Mouse (Mus musculus) liver (tissue): Measurements from ENCODE around the gene St6galnac6.

ENCODE experiments used
- DNase-seq: peaks from one replicate; pipeline ENCODE4 v3.0.0-alpha.2; 2020; ENCODE audit warnings: mixed read lengths

The St6galnac6 gene

GRCm38 (mm10) chr2:32620682-32621516, 21.4 kb downstream of the St6galnac6 start:
- DNase-seq: peak; percentile 42

GRCm38 (mm10) chr2:32621517-32621859, 22.0 kb downstream of the St6galnac6 start, which contains the start of gene Ak1:
Ak1 (plus strand) TSS chr2:32621758.
- no peak for DNase-seq

DNA sequence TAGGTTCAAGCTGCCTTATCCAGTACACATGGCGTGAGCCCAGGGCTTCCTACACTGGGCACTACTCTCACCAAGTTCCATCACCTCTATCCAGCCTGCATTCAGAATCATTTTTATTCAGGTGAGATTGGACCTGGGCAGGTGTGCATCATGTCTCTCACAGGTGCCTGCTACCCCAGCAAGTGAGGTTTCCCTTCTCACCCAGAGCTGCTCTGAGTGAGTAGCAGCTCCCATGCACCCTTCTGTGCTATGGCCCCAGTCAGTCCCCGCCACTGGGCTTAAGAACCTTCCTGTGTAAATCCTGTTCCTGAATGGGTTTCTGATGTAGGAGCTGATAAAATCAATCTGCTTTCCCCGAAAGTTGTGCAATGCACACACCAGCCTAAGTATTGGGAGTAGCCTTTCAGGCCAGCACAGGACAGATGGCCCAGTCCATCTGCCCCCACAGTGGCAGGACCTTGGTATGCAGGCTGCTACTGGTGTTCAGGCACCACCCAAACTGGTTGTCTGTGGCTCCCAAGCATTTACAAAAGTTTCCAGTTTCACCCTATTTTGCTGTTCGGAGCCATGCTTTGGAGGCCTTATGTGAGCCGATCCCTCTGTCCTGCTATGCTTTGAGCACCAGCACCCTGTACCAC, 24.7 kb downstream of the St6galnac6 start:
- no peak for DNase-seq

DNA sequence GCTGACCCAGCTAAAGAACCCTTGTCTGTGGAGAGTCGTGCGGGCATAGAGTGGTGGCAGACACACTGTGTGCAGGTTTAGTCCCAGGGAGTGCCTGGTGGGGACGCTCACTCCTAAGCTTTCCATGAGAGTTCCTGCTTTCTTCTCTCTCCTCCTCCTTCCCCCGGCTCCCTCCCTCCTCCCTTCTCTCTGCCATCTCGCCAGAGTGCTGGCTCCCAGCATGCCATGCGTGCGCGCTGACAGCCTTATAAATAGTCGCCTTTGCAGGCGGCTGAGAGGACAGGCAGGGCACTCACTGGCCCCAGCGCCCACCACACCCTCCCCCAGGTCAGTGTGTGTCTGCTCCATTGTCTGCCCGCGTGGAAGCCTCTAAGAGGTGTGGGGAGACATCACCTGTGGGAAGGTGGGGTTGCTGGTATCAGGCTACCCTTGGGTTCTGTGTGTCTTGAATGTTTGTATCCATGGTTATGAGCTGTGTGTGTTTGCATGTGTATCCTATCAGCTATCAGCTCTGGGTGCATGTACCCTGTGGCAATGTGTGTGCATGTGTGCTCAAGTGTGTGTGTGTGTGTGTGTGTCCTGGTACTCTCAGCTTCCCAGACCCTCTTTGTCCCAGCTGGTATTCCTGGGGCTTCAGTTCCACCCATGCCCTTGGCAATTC, 25.8 kb downstream of the St6galnac6 start:
- peak; percentile 62 for DNase-seq

DNA sequence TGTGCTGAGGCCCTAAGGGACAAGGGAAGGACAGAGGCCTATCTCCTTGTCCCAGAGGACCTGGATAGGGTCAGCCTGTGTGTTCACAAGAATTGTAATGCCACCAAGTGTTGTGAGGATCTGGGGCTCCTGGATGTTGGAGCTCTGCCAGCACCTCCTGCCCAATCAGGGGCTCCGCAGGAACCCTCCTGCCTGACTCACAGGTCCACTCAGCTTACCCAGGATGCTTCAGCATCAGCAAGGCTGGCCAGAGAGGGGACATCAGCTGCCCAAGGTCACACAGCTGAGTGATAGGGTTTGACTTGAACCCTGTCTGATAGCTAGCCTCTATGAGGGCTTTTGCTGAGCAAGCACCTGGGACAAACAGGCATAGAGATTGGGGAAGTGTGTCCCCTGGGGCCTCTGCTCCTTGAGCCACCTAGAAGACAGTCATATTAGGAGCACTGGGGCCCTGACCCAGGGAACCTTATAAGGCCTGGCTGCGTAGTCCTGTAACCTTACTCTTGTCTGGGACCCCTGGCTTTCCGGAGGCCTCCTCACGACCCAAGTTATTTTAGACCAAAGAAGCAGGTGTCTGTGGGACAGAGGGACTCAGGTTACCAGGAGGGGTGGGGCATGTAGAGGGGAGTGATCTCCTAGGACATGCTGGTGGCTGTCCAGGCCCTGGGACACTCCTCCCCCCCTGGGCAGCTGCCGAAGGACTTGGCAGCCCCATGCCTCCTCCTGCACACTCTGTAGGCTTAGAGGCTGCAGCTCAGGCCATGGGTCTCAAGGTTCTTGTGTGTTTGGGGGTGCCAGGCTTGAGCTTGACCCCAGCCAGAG, 26.6 kb downstream of the St6galnac6 start:
- DNase-seq: no peak

DNA sequence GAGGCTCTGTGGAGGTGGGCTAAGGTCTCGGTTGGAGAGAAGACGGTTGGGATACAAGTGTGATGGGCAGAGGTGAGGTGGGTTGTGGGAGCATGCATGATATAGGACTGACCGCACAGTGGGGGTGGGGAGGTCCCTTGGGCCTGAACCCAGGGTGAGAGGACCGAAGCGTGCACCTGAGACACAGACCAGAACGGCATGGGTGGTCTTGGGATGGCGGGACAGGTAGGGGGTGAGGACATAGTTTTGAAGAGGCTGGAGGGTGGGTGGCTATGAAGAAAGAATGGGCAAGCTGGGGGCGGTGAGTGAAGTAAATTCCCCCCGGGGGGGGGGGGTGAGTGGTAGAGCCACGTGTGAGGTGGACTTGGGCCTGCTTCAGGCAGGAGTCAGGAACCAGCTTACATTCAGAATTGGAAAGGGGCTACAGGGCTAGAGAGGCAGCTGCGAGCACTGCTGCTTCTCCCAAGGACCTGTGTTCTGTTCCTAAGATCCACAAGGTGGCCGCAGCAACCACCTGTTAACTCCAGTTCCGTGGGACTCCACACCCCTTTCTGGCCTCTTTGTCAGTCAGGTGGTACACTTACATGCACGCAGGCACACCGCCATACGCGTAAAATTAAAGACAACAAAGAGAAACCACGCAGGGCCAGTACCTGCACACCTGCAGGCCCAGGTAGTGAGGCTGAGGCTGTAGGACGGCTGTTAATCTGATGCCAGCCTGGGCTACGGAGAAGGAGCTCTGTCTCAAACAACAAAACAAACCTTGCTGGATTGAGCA, 27.9 kb downstream of the St6galnac6 start:
- no peak for DNase-seq

GRCm38 (mm10) chr2:32628044-32628550, 28.6 kb downstream of the St6galnac6 start:
- DNase-seq: no peak

DNA sequence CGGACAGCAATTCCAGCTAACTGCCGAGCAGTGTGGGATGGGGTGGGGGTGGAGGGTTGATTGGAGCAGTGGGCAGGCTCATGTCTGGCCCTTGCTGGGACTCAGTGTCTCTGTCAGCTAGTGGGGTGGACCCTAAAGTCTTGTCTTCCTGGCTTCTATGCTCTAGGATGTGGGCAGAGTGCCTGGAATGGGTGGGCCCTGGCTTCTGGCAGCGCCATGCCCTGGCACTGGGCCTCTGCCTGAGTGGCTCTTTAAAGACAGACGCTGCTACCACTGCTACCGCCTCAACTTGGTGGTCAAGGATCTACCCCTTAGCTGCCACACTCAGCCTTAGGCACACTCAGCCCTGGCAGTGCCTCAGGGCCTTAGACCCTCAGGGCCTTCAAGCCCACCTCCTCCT, 29.2 kb downstream of the St6galnac6 start:
- DNase-seq: no peak

DNA sequence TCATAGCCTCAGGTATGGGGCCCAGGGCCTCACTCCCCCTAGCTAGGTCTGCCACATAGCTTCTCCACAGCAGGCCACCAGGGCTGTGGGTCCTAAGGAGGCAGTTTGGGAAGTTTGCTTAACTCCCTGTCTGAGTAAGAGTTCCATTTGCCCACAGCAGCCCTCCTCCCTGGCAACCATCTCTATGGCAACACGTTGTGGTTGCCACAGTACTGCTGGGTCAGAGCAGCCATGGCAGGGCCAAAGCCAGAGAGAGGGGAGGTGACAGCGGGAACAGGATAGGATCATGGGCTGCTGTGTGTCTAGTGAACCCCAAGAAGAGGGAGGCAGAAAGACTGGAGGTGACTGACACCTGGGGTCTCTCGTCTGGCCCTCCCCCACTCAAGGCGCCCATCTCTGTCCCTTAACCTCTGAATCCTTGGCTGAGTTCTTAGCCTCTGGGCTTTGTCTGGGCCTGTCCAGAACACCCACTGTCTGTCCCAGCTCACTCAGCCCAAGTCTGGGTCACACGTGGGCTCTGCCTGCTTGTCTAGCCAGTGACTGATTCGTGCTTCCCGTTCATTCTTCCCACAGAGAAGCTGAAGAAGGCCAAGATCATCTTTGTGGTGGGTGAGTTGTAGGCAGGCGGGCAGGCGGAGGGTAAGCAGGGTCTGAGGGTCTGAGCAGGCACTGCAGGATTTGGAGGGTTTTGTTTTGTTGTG, 29.9 kb downstream of the St6galnac6 start:
- DNase-seq: no peak

DNA sequence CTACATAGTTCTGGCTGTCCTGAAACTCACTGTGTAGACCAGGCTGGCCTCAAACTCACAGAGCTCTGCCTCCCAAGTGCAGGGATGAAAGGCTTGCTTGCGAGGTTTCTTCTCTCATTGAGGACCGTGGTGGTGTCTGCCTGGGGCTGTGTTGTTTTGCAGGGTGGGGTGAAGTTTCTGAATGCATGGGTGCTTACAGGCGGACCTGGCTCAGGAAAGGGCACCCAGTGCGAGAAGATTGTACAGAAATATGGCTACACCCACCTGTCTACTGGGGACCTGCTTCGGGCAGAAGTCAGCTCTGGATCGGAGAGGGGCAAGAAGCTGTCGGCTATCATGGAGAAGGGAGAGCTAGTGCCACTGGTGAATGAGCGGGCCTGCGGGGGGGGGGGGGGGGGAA, 30.5 kb downstream of the St6galnac6 start:
- no peak for DNase-seq

GRCm38 (mm10) chr2:32631046-32631445, 31.5 kb downstream of the St6galnac6 start:
- no peak for DNase-seq

DNA sequence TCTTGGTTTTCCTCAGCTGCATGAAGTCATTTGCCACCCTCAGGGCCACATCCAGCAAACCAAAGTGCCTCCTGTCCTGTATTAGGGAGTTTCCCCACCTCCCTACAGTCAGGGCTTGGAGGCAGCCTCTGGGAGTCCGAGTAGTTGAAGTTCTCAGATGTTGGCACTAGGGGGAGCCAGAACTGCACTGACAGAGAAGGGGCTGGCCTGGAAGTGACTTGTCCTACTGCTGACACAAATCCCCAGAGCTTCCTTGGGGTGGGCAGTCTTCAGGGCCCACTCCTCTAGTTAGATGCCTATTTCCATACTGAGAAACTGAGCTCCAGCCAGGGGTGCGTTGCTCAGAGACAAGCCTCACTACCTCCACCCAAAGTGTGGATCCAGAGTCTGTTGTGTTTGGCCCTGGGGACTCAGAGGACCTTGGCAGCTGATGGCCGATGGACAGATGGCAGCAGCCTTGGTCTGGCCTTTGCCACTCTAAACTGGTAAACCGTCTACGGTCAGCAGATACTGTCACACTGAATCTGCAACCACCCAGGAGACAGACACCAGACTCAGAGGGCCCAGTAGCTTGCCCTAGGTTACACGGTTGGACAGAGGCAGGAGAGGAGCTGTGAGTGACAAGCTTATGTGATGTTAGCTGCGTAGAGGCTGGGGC, 32.4 kb downstream of the St6galnac6 start:
- peak; percentile 81 for DNase-seq

GRCm38 (mm10) chr2:32633660-32634059, 34.2 kb downstream of the St6galnac6 start:
- no peak for DNase-seq

GRCm38 (mm10) chr2:32634277-32635105, 35.0 kb downstream of the St6galnac6 start:
- DNase-seq: no peak

DNA sequence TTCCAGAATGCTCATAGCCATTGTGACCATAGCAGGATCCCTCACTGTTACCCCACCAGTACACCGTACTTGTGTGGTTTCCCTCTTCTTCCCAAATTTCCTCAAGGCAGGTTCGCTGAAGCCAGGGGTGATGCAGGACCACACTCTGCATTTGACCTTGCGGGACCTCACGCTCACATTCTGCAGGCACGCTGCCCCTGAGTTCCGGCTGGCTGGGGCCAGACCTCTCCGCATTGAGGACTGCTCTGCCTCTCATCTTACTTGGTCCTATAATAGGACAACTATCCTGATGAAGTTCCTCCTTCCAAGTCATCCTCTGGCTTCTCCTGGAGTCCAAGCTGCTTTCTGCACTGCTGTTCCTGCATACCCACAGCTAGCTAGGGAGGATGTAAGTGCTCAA, 37.1 kb downstream of the St6galnac6 start:
- DNase-seq: no peak

DNA sequence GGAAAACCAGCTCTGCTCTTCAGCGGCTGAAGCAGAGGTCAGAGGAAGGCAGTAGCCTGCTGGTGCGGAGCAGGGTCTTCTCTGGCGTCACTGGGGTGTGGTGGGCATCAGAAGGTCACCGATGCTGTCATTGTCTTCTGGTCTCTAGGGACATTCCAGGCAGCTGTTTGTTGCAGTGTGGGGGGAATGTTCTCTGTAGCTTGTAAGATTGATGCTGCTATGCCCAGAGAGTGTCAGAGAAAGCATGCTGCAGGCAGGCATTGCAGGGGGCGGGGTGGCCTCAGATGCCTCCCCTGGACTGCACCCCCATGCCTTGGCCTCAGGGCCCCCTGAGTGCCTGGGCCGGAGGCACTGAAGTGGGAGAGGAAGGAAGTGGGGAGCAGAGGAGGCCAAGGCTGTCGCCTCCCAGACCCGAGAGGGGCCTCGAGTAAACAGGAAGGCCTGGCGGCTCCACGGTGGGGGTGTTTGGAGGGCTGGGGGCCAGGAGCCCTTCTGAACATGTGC, 38.3 kb downstream of the St6galnac6 start:
- peak; percentile 69 for DNase-seq

DNA sequence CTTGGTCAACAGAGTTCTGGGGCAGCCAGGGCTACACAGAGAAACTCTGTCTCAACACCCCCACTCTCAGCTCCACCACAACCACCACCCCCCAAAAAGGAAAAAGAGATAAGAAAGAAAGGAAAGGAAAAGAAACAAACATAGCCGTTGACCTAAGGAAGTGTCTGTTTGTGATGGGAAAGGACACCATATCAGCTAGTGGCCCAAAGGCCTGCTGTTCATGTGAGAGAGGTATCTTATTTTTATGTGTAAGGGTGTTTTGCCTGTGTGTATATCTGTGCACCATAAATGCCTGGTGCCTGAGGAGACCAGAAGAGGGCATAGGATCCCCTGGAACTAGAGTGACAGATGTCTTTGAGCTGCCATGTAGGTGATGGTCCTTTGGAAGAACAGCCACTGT, 40.1 kb downstream of the St6galnac6 start:
- no peak for DNase-seq

DNA sequence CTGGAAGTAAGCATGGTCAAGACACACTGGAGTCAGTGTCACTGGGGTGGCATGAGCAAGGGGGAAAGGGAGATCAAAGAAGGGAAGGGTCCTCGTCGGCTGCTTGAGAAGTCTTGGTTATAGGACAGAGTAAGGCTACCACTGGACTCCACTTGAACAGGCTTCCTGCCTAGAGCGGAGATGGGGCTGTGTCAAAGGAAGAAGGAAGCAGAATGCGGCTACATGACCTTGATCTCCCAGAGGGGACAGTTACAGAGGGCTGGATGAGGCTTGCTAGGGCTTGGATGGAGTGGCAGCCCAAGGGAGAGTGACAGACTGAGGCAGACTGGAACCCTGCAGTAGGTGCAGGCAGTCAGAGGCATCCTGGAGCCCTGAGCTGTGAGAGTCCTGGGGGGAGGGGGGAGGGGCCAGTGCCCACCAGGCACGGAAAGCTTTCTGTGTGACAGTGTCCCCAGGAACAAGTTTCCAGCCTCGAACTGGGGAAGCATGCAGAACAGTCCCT, 41.1 kb downstream of the St6galnac6 start:
- no peak for DNase-seq

GRCm38 (mm10) chr2:32641810-32642209, 42.3 kb downstream of the St6galnac6 start:
- no peak for DNase-seq
